In genomic region chr6:116714576-116714975, GRCm38 (mm10) we compare ENCODE assay signal across 22 mouse cellular contexts. TPM values are rescaled to one million over a fixed set of nuclear protein-coding genes. Genes with fewer than 3 reads are reported as not detected.
DNase-seq lines count a peak whose midpoint lies in the region; TF ChIP-seq lines count a peak whose summit lies in the region.
"Had no signal": no experiment of that assay in that cellular context is flagged by ENCODE, and none has a peak within 500 bp of the region (broad histone marks: within the 10 kb centered on the region; RNA-seq: fewer than 3 reads in every experiment).

No protein-coding gene starts in this region.

- H3K36me3 ChIP-seq in heart, embryonic 10.5 days = no peaks in the 10 kb centered on the region
- no peaks in the 10 kb centered on the region for H3K36me3 ChIP-seq in heart, adult 2 months (ENCODE audit: control insufficient read depth, insufficient read depth, low read length)
- H3K36me3 ChIP-seq in kidney, adult 2 months (ENCODE audit: control insufficient read depth, insufficient read depth, low read length) = no peaks in the 10 kb centered on the region
- H3K36me3 ChIP-seq: forebrain, embryonic 10.5 days; hindbrain, embryonic 12.5 days; limb, embryonic 13.5 days; liver, embryonic 12.5 days; midbrain, embryonic 12.5 days; neural tube, embryonic 15.5 days had no signal

- H3K79me2 ChIP-seq in heart, adult 2 months (replicated peaks; ENCODE audit: control insufficient read depth, insufficient read depth, low read length) = no peaks in the 10 kb centered on the region

- 75% methylated on average over 5 of the region's 5 CpGs for WGBS in heart, embryonic 10.5 days
- 66% methylated on average over 5 of the region's 5 CpGs for WGBS in heart, adult 2 months
- WGBS in kidney, adult 2 months = 54% methylated on average over 5 of the region's 5 CpGs

- H3K9ac ChIP-seq in heart, adult 2 months (ENCODE audit: low read depth, low read length) = no peak overlapping the region
- H3K9ac ChIP-seq: hindbrain, embryonic 12.5 days; limb, embryonic 13.5 days; liver, embryonic 12.5 days; midbrain, embryonic 12.5 days; neural tube, embryonic 15.5 days had no signal

- H3K27ac ChIP-seq in heart, embryonic 10.5 days = no peak overlapping the region
- H3K27ac ChIP-seq in heart, adult 2 months = no peak overlapping the region
- peak overlapping the region; percentile 95 for H3K27ac ChIP-seq in kidney, adult 2 months (ENCODE audit: insufficient read depth, low read depth, low read length)
- H3K27ac ChIP-seq: forebrain, embryonic 10.5 days; hindbrain, embryonic 12.5 days; limb, embryonic 13.5 days; liver, embryonic 12.5 days; midbrain, embryonic 12.5 days; neural tube, embryonic 15.5 days had no signal

- peak; percentile 33 for DNase-seq in adrenal gland, adult 2 months
- DNase-seq in adrenal gland, postnatal 25 days = no peak
- DNase-seq in heart, embryonic 10.5 days (ENCODE audit: low spot score) = peak; percentile 22
- DNase-seq in heart, adult 2 months = no peak
- peak; percentile 28 for DNase-seq in kidney, adult 2 months
- no peak for DNase-seq in kidney, postnatal 4 days
- peak; percentile 23 for DNase-seq in right cerebral cortex, adult 2 months (ENCODE audit: low spot score in 2 of 2)
- DNase-seq in right cerebral cortex, postnatal 10 days (ENCODE audit: low spot score in 2 of 2) = no peak
- DNase-seq: cerebellum, adult 11 months; cerebellum, adult 9-11 months; kidney, postnatal 10 days; layer of hippocampus, postnatal 36 days; lung, adult 18-20 months; right cerebral cortex, postnatal 25 days; thymus, postnatal 14 days had no signal

- TF ChIP-seq EP300 in heart, adult 2 months (IDR thresholded peaks at IDR 0.05; ENCODE audit: insufficient read depth, low read depth, low read length) = no peak

- H3K4me1 ChIP-seq in heart, embryonic 10.5 days = peaks cover 23% of the 10 kb centered on the region
- peaks cover 3% of the 10 kb centered on the region for H3K4me1 ChIP-seq in heart, adult 2 months (ENCODE audit: control insufficient read depth, insufficient read depth, low read length)
- H3K4me1 ChIP-seq in kidney, adult 2 months (ENCODE audit: control insufficient read depth, insufficient read depth, low read length) = peaks cover 3% of the 10 kb centered on the region; the same call in 1 of the 2 replicates
- H3K4me1 ChIP-seq: hindbrain, embryonic 12.5 days; liver, embryonic 12.5 days; midbrain, embryonic 12.5 days; neural tube, embryonic 15.5 days had no signal

- TF ChIP-seq POLR2A in heart, adult 2 months (IDR thresholded peaks at IDR 0.05; ENCODE audit: insufficient read depth, low read depth, low read length) = no peak
- no peak for TF ChIP-seq POLR2A in kidney, adult 2 months (IDR thresholded peaks at IDR 0.05; ENCODE audit: low read depth, low read length)

- intact Hi-C loops in heart, adult 2 months (cut with DNase I) = no loop called here

- TF ChIP-seq CTCF in heart, adult 2 months (IDR thresholded peaks at IDR 0.05) = no peak
- no peak for TF ChIP-seq CTCF in kidney, adult 2 months (conservative IDR thresholded peaks at IDR 0.05; ENCODE audit: insufficient read depth, insufficient read length, low read depth, low read length)

- no peaks in the 10 kb centered on the region for H3K9me3 ChIP-seq in heart, embryonic 10.5 days
- H3K9me3 ChIP-seq: forebrain, embryonic 10.5 days; hindbrain, embryonic 12.5 days; limb, embryonic 13.5 days; liver, embryonic 12.5 days; midbrain, embryonic 12.5 days; neural tube, embryonic 15.5 days had no signal

- no peak overlapping the region for H3K4me3 ChIP-seq in heart, embryonic 10.5 days
- no peak overlapping the region for H3K4me3 ChIP-seq in heart, adult 2 months
- H3K4me3 ChIP-seq in kidney, adult 2 months (ENCODE audit: insufficient read depth, low read depth, low read length) = peak overlapping the region; percentile 49
- H3K4me3 ChIP-seq: forebrain, embryonic 10.5 days; hindbrain, embryonic 12.5 days; limb, embryonic 13.5 days; liver, embryonic 12.5 days; midbrain, embryonic 12.5 days; neural tube, embryonic 15.5 days had no signal

- no peaks in the 10 kb centered on the region for H3K27me3 ChIP-seq in heart, embryonic 10.5 days (ENCODE audit: insufficient read depth, poor library complexity, severe bottlenecking)
- H3K27me3 ChIP-seq in heart, adult 2 months (ENCODE audit: control insufficient read depth, insufficient read depth, low read length) = no peaks in the 10 kb centered on the region
- no peaks in the 10 kb centered on the region for H3K27me3 ChIP-seq in kidney, adult 2 months (replicated peaks; ENCODE audit: control insufficient read depth, insufficient read depth, low read length)
- H3K27me3 ChIP-seq: hindbrain, embryonic 12.5 days; limb, embryonic 13.5 days; liver, embryonic 12.5 days; midbrain, embryonic 12.5 days; neural tube, embryonic 15.5 days had no signal

RNA-seq across cellular contexts. Expression of gene Tmem72, which starts 2.1 kb away (rescaled TPM):
- under 1 TPM; 0.03 to 0.06 TPM for total RNA-seq in adrenal gland, adult 2 months (2021)
- polyA plus RNA-seq in adrenal gland, adult 2 months (2012; rRNA removed) = under 0.01 TPM in 1 of 2 replicates, not detected in the other
- 0.09 and 0.14 TPM in 2 replicates for total RNA-seq in adrenal gland, postnatal 25 days (2021)
- 0.04 and 0.14 TPM in 2 replicates for polyA plus RNA-seq in heart, embryonic 10.5 days (2016; fragmentation: Nextera tagmentation; extraction: Ambion mirVana)
- under 1 TPM; 0.03 to 0.05 TPM for total RNA-seq in heart, adult 2 months (2021)
- polyA plus RNA-seq in heart, adult 2 months (2012; rRNA removed) = under 0.01 TPM in 2 replicates
- 13.4 and 19.2 TPM in 2 replicates for polyA plus RNA-seq in kidney, adult 2 months (2012; rRNA removed)
- polyA plus RNA-seq: intestine, postnatal 0 days had no signal

RNA-seq across cellular contexts. Expression of gene Rassf4, which starts 40.8 kb away (rescaled TPM):
- 1 to 10 TPM; 3.9 to 7.4 TPM for total RNA-seq in adrenal gland, adult 2 months (2021)
- polyA plus RNA-seq in adrenal gland, adult 2 months (2012; rRNA removed) = 2.3 TPM in 2 replicates
- total RNA-seq in adrenal gland, postnatal 25 days (2021) = 2.2 and 4.8 TPM in 2 replicates
- polyA plus RNA-seq in heart, embryonic 10.5 days (2016; fragmentation: Nextera tagmentation; extraction: Ambion mirVana) = 5.5 and 7.2 TPM in 2 replicates
- 1 to 10 TPM; 5.8 TPM for total RNA-seq in heart, adult 2 months (2021)
- 6.4 and 8.9 TPM in 2 replicates for polyA plus RNA-seq in heart, adult 2 months (2012; rRNA removed)
- polyA plus RNA-seq in kidney, adult 2 months (2012; rRNA removed) = 3.3 and 4.1 TPM in 2 replicates

Comparison
In these comparisons a context has a peak if more than half of its experiments do, and no peak if none do; other contexts are left out.
1. DNase-seq: peak in adrenal gland, adult 2 months (single experiment), heart, embryonic 10.5 days (single experiment), kidney, adult 2 months (single experiment) and right cerebral cortex, adult 2 months (2 of 2); none in adrenal gland, postnatal 25 days (single experiment), heart, adult 2 months (0 of 2), kidney, postnatal 4 days (0 of 2) and right cerebral cortex, postnatal 10 days (0 of 2).
2. RNA of gene Tmem72, which starts 2.1 kb away (polyA plus RNA-seq): 13.4 to 19.2 TPM in kidney, adult 2 months; 0.04 to 0.14 TPM in heart, embryonic 10.5 days, under 0.01 TPM in adrenal gland, adult 2 months and under 0.01 TPM in heart, adult 2 months; every median in the first group is over 10 times any median in the second.